Mouse (Mus musculus) limb, embryonic 12.5 days (tissue): ENCODE measurements around the gene Gm5134. TPM values are rescaled to one million over a fixed set of nuclear protein-coding genes. Genes with fewer than 3 reads are reported as not detected.

Experiments
- ATAC-seq: fragments of 200-750 bp; cut with Nextera tagmentation; 2 replicates; pipeline ENCODE4 v1.8.0; 2017; ENCODE audit warnings: low read depth, moderate TSS enrichment; ENCODE audit not compliant: insufficient number of reproducible peaks, insufficient read depth, low FRiP score, low TSS enrichment
- H3K27ac ChIP-seq: fragments of 300-500 bp; sonication (generic); 2 replicates; pipeline ENCODE4 v1.5.1; 2016; ENCODE audit warnings: mild to moderate bottlenecking, moderate library complexity
- H3K27me3 ChIP-seq: fragments of 300-500 bp; sonication (generic); 2 replicates; pipeline ENCODE4 v1.6.1; 2016; ENCODE audit warnings: mild to moderate bottlenecking, moderate library complexity
- H3K36me3 ChIP-seq: fragments of 300-500 bp; sonication (generic); 2 replicates; pipeline ENCODE4 v1.6.1; 2016; ENCODE audit warnings: mild to moderate bottlenecking, moderate library complexity
- H3K4me1 ChIP-seq: fragments of 300-500 bp; sonication (generic); replicated peaks from 2 replicates; pipeline ENCODE4 v1.6.1; 2016
- H3K4me2 ChIP-seq: fragments of 300-500 bp; sonication (generic); 2 replicates; pipeline ENCODE4 v1.6.1; 2016; ENCODE audit warnings: mild to moderate bottlenecking, moderate library complexity
- H3K4me3 ChIP-seq: fragments of 300-500 bp; sonication (generic); replicated peaks from 2 replicates; pipeline ENCODE4 v1.5.1; 2016; ENCODE audit warnings: mild to moderate bottlenecking
- H3K9ac ChIP-seq: fragments of 300-500 bp; sonication (generic); replicated peaks from 2 replicates; pipeline ENCODE4 v1.6.1; 2016; ENCODE audit warnings: mild to moderate bottlenecking, moderate library complexity
- H3K9me3 ChIP-seq: fragments of 300-500 bp; sonication (generic); 2 replicates; pipeline ENCODE4 v1.6.1; 2016; ENCODE audit warnings: mild to moderate bottlenecking, moderate library complexity
- WGBS: fragments of 180-500 bp; shearing (Covaris S2); methylation state at CpG from one replicate; pipeline ENCODE4 v1.1.7; 2016; 5-methylcytosine and 5-hydroxymethylcytosine counted together
- polyA plus RNA-seq: library from polyadenylated mRNA; unstranded; fragments of >200 nt; fragmentation: Nextera tagmentation; extraction: Ambion mirVana; gene quantifications from 2 replicates; pipeline ENCODE4 v1.2.1, GENCODE M21; 2016

The Gm5134 gene
- polyA plus RNA-seq, 1 experiment from 2014 or later = not detected

DNA sequence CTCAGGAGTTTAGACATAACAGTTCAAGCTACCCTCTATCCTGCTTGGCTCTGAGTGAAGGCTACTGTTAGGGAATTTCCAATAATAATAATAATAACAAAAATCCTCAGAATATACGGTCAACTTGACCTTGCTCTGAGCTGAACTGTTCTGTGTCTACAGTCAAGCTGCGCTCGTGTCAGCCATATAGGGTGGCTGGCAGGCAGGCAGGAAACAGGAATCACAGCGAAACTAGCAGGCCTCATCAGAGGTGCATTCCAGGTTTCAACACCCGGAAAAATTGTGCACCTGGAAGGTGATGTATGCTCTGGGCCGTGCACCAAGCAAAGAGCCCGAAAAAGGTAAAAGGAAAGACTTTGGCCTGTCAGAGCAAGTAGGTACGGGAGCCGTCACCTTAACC, 74.1 kb downstream of the Gm5134 start:
- WGBS = 71% methylated on average over 9 of the region's 9 CpGs
- H3K27ac ChIP-seq = no peak overlapping the region

GRCm38 (mm10) chr10:76029276-76029675, 75.0 kb downstream of the Gm5134 start:
- no peaks in the 10 kb centered on the region for H3K27me3 ChIP-seq
- 58% methylated on average over 5 of the region's 5 CpGs for WGBS
- ATAC-seq = no peak
- H3K9me3 ChIP-seq = peaks cover 12% of the 10 kb centered on the region; the same call in 1 of the 2 replicates
- H3K4me2 ChIP-seq = no peak overlapping the region
- 0 out of 2 replicates have a peak, but pooled peaks cover 3% of the 10 kb centered on the region for H3K36me3 ChIP-seq
- no peak overlapping the region for H3K9ac ChIP-seq
- no peak overlapping the region for H3K27ac ChIP-seq
- H3K4me1 ChIP-seq = peaks cover 10% of the 10 kb centered on the region; the same call in 1 of the 2 replicates
- no peak overlapping the region for H3K4me3 ChIP-seq

More for the DNA sequence above, 74.1 kb downstream of the Gm5134 start:
- Histone ChIP-seq H3K36me3 (no peaks in the 10 kb centered on the region), H3K4me2 (no peak overlapping the region), H3K4me3 (no peak overlapping the region), H3K9me3 (peaks cover 18% of the 10 kb centered on the region; the same call in 1 of the 2 replicates), H3K9ac (no peak overlapping the region), H3K27me3 (no peaks in the 10 kb centered on the region), H3K4me1 (0 out of 2 replicates have a peak, but pooled peaks cover 7% of the 10 kb centered on the region)
- no peak for ATAC-seq

DNA sequence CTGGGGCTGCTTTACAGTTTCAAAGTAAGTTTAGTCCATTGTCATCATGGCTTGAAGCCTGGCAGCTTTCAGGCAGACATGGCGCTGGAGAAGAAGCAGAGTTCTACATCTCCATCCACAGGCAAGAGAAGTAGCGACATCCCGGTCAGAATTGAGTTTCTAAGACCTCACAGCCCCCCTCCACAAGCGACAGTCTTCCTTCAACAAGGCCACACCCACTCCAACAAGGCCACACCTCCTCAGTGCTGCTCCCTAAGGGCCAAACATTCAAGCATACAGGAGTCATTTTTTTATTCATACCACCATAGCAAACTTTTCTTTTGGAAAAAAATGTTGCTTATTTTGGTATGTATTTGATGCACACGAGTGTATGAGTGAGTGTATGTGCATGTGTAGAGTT, 76.2 kb downstream of the Gm5134 start:
- no peak overlapping the region for H3K4me3 ChIP-seq
- ATAC-seq = no peak
- no peak overlapping the region for H3K4me2 ChIP-seq
- no peak overlapping the region for H3K27ac ChIP-seq
- WGBS = 67% methylated on average over 5 of the region's 5 CpGs
- no peaks in the 10 kb centered on the region for H3K9me3 ChIP-seq
- no peak overlapping the region for H3K9ac ChIP-seq
- H3K36me3 ChIP-seq = peaks cover 12% of the 10 kb centered on the region; the same call in 1 of the 2 replicates
- H3K4me1 ChIP-seq = peaks cover 10% of the 10 kb centered on the region; the same call in 1 of the 2 replicates
- no peaks in the 10 kb centered on the region for H3K27me3 ChIP-seq

DNA sequence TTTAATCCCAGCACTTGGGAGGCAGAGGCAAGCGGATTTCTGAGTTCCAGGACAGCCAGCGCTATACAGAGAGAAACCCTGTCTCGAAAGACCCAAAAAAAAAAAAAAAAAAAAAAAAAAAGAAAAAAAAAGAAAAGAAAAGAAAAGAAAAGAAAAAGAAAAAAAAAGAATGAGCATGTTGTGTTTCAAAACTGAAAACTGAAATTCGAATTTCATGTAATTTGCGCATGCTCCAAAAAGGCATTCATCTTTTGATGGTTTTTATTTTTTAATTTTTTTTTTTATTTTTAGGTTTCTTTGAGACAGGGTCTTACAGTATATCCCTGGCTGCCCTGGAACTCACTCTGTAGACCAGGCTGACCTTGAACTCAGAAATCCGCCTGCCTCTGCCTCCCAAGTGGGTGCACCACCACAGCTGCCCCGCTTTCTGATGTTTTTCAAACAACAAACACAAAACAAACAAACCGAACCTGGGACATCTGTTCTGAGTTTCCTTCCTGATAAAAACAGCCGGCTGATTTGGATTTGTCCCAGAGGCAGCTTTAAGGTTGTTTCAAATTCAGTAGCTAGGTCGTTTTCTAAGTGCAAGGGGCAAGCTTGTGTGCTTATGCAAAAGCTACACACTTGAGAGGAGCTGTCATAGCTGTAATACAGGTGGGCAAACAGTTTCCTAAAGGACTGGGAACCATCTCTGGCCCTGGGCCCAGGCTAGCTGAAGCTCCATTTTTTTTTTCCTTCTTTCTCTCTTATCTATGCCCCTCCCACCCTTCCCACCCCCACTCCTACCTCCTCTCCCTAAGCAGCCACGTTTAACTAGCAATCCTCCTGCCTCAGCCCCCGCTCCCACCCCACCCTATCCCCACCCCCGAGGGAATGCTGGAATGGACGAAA, 77.4 kb downstream of the Gm5134 start:
- peak overlapping the region; percentile 93 for H3K9ac ChIP-seq
- H3K27me3 ChIP-seq = no peaks in the 10 kb centered on the region
- no peak for ATAC-seq
- H3K4me2 ChIP-seq = peak overlapping the region; percentile 79
- 53% methylated on average over 14 of the region's 14 CpGs for WGBS
- H3K4me3 ChIP-seq = peak overlapping the region; percentile 79
- H3K9me3 ChIP-seq = no peaks in the 10 kb centered on the region
- peak overlapping the region; percentile 62; the same call in 1 of the 2 replicates for H3K27ac ChIP-seq
- H3K4me1 ChIP-seq = peaks cover 10% of the 10 kb centered on the region; the same call in 1 of the 2 replicates
- H3K36me3 ChIP-seq = peaks cover 19% of the 10 kb centered on the region

- H3K9me3 ChIP-seq = no peaks in the 10 kb centered on the region
- H3K4me3 ChIP-seq = peak within 1 kb of the TSS; percentile 79
- H3K27ac ChIP-seq = peak within 1 kb of the TSS; percentile 62
- H3K9ac ChIP-seq = peak within 1 kb of the TSS; percentile 93
- H3K4me1 ChIP-seq = peaks cover 10% of the 10 kb centered on the region; the same call in 1 of the 2 replicates
- H3K36me3 ChIP-seq = peaks cover 27% of the 10 kb centered on the region
- ATAC-seq = peak; percentile 96
- H3K4me2 ChIP-seq = peak within 1 kb of the TSS; percentile 79
- WGBS = under 1% methylated on average over 57 of the region's 58 CpGs
- H3K27me3 ChIP-seq = no peaks in the 10 kb centered on the region
These were observed 78.2 kb downstream of the Gm5134 start, which contains the start of gene Zfp280b for GRCm38 (mm10) chr10:76032402-76033118. Zfp280b (plus strand) TSS chr10:76032650.

- Histone ChIP-seq H3K36me3 (peaks cover 32% of the 10 kb centered on the region), H3K4me1 (peaks cover 10% of the 10 kb centered on the region; the same call in 1 of the 2 replicates), H3K9ac (peak overlapping the region; percentile 93), H3K27ac (peak overlapping the region; percentile 62), H3K4me3 (peak overlapping the region; percentile 79), H3K4me2 (peak overlapping the region; percentile 79), H3K9me3 (no peaks in the 10 kb centered on the region), H3K27me3 (no peaks in the 10 kb centered on the region)
- WGBS = 13% methylated on average over 7 of the region's 7 CpGs
- no peak for ATAC-seq
These were observed 78.8 kb downstream of the Gm5134 start for GRCm38 (mm10) chr10:76033119-76033455.

- 94% methylated on average over 8 of the region's 8 CpGs for WGBS
- Histone ChIP-seq H3K4me3 (no peak overlapping the region), H3K36me3 (peaks cover 43% of the 10 kb centered on the region)
These were observed 79.8 kb downstream of the Gm5134 start for GRCm38 (mm10) chr10:76034001-76034600.

GRCm38 (mm10) chr10:76035277-76035676, 81.0 kb downstream of the Gm5134 start:
- Histone ChIP-seq H3K36me3 (peaks cover 54% of the 10 kb centered on the region), H3K4me2 (no peak overlapping the region), H3K4me3 (no peak overlapping the region), H3K27me3 (no peaks in the 10 kb centered on the region), H3K9me3 (no peaks in the 10 kb centered on the region), H3K9ac (no peak overlapping the region), H3K4me1 (peaks cover 10% of the 10 kb centered on the region; the same call in 1 of the 2 replicates), H3K27ac (no peak overlapping the region)
- no peak for ATAC-seq

More at GRCm38 (mm10) chr10:76034001-76034600, 79.8 kb downstream of the Gm5134 start:
- no peaks in the 10 kb centered on the region for H3K27me3 ChIP-seq
- peaks cover 10% of the 10 kb centered on the region; the same call in 1 of the 2 replicates for H3K4me1 ChIP-seq
- H3K4me2 ChIP-seq = peak overlapping the region; percentile 79; the same call in 1 of the 2 replicates
- no peak overlapping the region for H3K9ac ChIP-seq
- H3K9me3 ChIP-seq = no peaks in the 10 kb centered on the region
- no peak for ATAC-seq
- no peak overlapping the region for H3K27ac ChIP-seq

GRCm38 (mm10) chr10:76036962-76037361, 82.6 kb downstream of the Gm5134 start:
- H3K4me1 ChIP-seq = peaks cover 8% of the 10 kb centered on the region; the same call in 1 of the 2 replicates
- H3K4me3 ChIP-seq = no peak overlapping the region
- ATAC-seq = no peak
- no peak overlapping the region for H3K27ac ChIP-seq
- WGBS = 96% methylated on average over 5 of the region's 5 CpGs
- H3K9ac ChIP-seq = no peak overlapping the region
- H3K36me3 ChIP-seq = peaks cover 69% of the 10 kb centered on the region
- H3K27me3 ChIP-seq = no peaks in the 10 kb centered on the region
- H3K9me3 ChIP-seq = no peaks in the 10 kb centered on the region
- no peak overlapping the region for H3K4me2 ChIP-seq

DNA sequence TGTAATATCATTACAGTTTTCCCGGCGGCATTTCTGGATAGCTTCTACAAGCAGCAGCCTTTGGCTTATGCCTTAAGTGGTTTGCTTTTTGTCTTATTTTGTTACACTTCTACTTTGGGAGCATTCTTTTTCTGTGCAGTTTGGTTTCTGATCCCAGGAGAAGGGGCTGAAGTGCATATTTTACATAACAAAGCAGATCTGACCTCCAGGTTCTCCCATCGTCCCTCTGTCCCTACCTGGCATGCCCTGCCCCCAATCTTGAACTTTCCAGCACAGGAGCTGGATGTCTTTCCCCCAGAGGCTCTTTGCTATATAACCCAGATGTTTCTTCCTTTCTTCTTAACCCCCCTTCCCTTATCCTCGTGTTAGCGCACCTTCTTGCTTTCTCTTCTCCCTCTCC, 91.0 kb downstream of the Gm5134 start:
- peaks cover 6% of the 10 kb centered on the region; the same call in 1 of the 2 replicates for H3K4me1 ChIP-seq
- H3K9ac ChIP-seq = no peak overlapping the region
- H3K4me2 ChIP-seq = no peak overlapping the region
- no peaks in the 10 kb centered on the region for H3K27me3 ChIP-seq
- no peak for ATAC-seq
- WGBS = 38% methylated on average over 5 of the region's 5 CpGs
- H3K27ac ChIP-seq = no peak overlapping the region
- H3K9me3 ChIP-seq = no peaks in the 10 kb centered on the region
- H3K36me3 ChIP-seq = peaks cover 37% of the 10 kb centered on the region
- H3K4me3 ChIP-seq = no peak overlapping the region
